Mouse (Mus musculus): ENCODE measurements at regions not wholly inside any gene's neighbourhood (a gene's known extent, or its start where the extent isn't known, plus 50 kb on each side); places are given as distances from the start of the nearest gene placed in this dataset.

GRCm38 (mm10) chr13:44465567-44465966 lies 263.7 kb upstream of the Jarid2 start:
- no peaks in the 10 kb centered on the region for H3K36me3 ChIP-seq (replicated peaks; ENCODE audit: insufficient read depth, low read length)
- H3K4me3 ChIP-seq (ENCODE audit: low read depth, low read length), result no peak overlapping the region
- no peaks in the 10 kb centered on the region for H3K27me3 ChIP-seq (ENCODE audit: insufficient read depth, low read length)
- H3K9ac ChIP-seq (replicated peaks), result no peak overlapping the region
- H3K9me3 ChIP-seq (ENCODE audit: low read length), result no peaks in the 10 kb centered on the region
- ATAC-seq (no peak), DNase-seq (no peak)
- 75% methylated on average over 7 of the region's 7 CpGs for WGBS (ENCODE audit: insufficient replicate concordance)
- no peaks in the 10 kb centered on the region for H3K4me1 ChIP-seq (ENCODE audit: insufficient read depth)
- TF ChIP-seq CTCF (IDR thresholded peaks at IDR 0.05; ENCODE audit: low read depth), result no peak
- no peak for TF ChIP-seq EP300 (IDR thresholded peaks at IDR 0.05; ENCODE audit: low read depth)
- no peak overlapping the region for H3K4me2 ChIP-seq (ENCODE audit: low read depth, low read length)
- no peak overlapping the region for H3K27ac ChIP-seq (ENCODE audit: low read depth)

GRCm38 (mm10) chr13:44468963-44469674 lies 260.2 kb upstream of the Jarid2 start:
- H3K36me3 ChIP-seq (replicated peaks; ENCODE audit: insufficient read depth, low read length), result no peaks in the 10 kb centered on the region
- DNase-seq (no peak), ATAC-seq (no peak)
- H3K27me3 ChIP-seq (ENCODE audit: insufficient read depth, low read length), result no peaks in the 10 kb centered on the region
- H3K4me2 ChIP-seq (ENCODE audit: low read depth, low read length), result no peak overlapping the region
- H3K4me1 ChIP-seq (ENCODE audit: insufficient read depth), result no peaks in the 10 kb centered on the region
- H3K27ac ChIP-seq (ENCODE audit: low read depth), result 0 out of 2 replicates have a peak overlapping the region, but pooled peaks have one; percentile 29
- no peaks in the 10 kb centered on the region for H3K9me3 ChIP-seq (ENCODE audit: low read length)
- TF ChIP-seq CTCF (IDR thresholded peaks at IDR 0.05; ENCODE audit: low read depth) (no peak), EP300 (IDR thresholded peaks at IDR 0.05; ENCODE audit: low read depth) (no peak)
- WGBS (ENCODE audit: insufficient replicate concordance), result 69% methylated on average over 14 of the region's 14 CpGs
- no peak overlapping the region for H3K9ac ChIP-seq (replicated peaks)
- H3K4me3 ChIP-seq (ENCODE audit: low read depth, low read length), result no peak overlapping the region

- WGBS (ENCODE audit: insufficient replicate concordance), result 60% methylated on average over 6 of the region's 6 CpGs
- no peaks in the 10 kb centered on the region for H3K27me3 ChIP-seq (ENCODE audit: insufficient read depth, low read length)
- no peak overlapping the region for H3K4me2 ChIP-seq (ENCODE audit: low read depth, low read length)
- H3K4me3 ChIP-seq (ENCODE audit: low read depth, low read length), result no peak overlapping the region
- ATAC-seq (no peak), DNase-seq (no peak)
- no peak overlapping the region for H3K9ac ChIP-seq (replicated peaks)
- no peak overlapping the region for H3K27ac ChIP-seq (ENCODE audit: low read depth)
- H3K4me1 ChIP-seq (ENCODE audit: insufficient read depth), result no peaks in the 10 kb centered on the region
- H3K36me3 ChIP-seq (replicated peaks; ENCODE audit: insufficient read depth, low read length), result no peaks in the 10 kb centered on the region
- no peak for TF ChIP-seq CTCF (IDR thresholded peaks at IDR 0.05; ENCODE audit: low read depth)
- no peak for TF ChIP-seq EP300 (IDR thresholded peaks at IDR 0.05; ENCODE audit: low read depth)
- H3K9me3 ChIP-seq (ENCODE audit: low read length), result no peaks in the 10 kb centered on the region
These were observed 259.6 kb upstream of the Jarid2 start for GRCm38 (mm10) chr13:44469675-44470074.

GRCm38 (mm10) chr13:44473200-44473599 lies 256.1 kb upstream of the Jarid2 start:
- DNase-seq, result no peak
- 62% methylated on average over 6 of the region's 6 CpGs for WGBS (ENCODE audit: insufficient replicate concordance)
- Histone ChIP-seq H3K4me1 (ENCODE audit: insufficient read depth) (no peaks in the 10 kb centered on the region), H3K36me3 (replicated peaks; ENCODE audit: insufficient read depth, low read length) (no peaks in the 10 kb centered on the region), H3K9ac (replicated peaks) (no peak overlapping the region), H3K4me2 (ENCODE audit: low read depth, low read length) (no peak overlapping the region), H3K27me3 (ENCODE audit: insufficient read depth, low read length) (no peaks in the 10 kb centered on the region), H3K27ac (ENCODE audit: low read depth) (no peak overlapping the region), H3K4me3 (ENCODE audit: low read depth, low read length) (no peak overlapping the region), H3K9me3 (ENCODE audit: low read length) (no peaks in the 10 kb centered on the region)
- no peak for ATAC-seq
- TF ChIP-seq EP300 (IDR thresholded peaks at IDR 0.05; ENCODE audit: low read depth), result no peak
- no peak for TF ChIP-seq CTCF (IDR thresholded peaks at IDR 0.05; ENCODE audit: low read depth)

- H3K9ac ChIP-seq (replicated peaks), result no peak overlapping the region
- TF ChIP-seq EP300 (IDR thresholded peaks at IDR 0.05; ENCODE audit: low read depth) (no peak), CTCF (IDR thresholded peaks at IDR 0.05; ENCODE audit: low read depth) (no peak)
- no peak overlapping the region for H3K4me3 ChIP-seq (ENCODE audit: low read depth, low read length)
- no peaks in the 10 kb centered on the region for H3K27me3 ChIP-seq (ENCODE audit: insufficient read depth, low read length)
- WGBS (ENCODE audit: insufficient replicate concordance), result 54% methylated on average over 8 of the region's 8 CpGs
- ATAC-seq (no peak), DNase-seq (no peak)
- no peaks in the 10 kb centered on the region; the same call in 1 of the 2 replicates for H3K4me1 ChIP-seq (ENCODE audit: insufficient read depth)
- H3K36me3 ChIP-seq (replicated peaks; ENCODE audit: insufficient read depth, low read length), result no peaks in the 10 kb centered on the region
- H3K4me2 ChIP-seq (ENCODE audit: low read depth, low read length), result no peak overlapping the region
- no peaks in the 10 kb centered on the region for H3K9me3 ChIP-seq (ENCODE audit: low read length)
- no peak overlapping the region for H3K27ac ChIP-seq (ENCODE audit: low read depth)
These were observed 252.4 kb upstream of the Jarid2 start for GRCm38 (mm10) chr13:44476901-44477300.

- WGBS (ENCODE audit: insufficient replicate concordance), result 39% methylated on average over 7 of the region's 7 CpGs
- no peak overlapping the region; the same call in 1 of the 2 replicates for H3K4me3 ChIP-seq (ENCODE audit: low read depth, low read length)
- H3K9me3 ChIP-seq (ENCODE audit: low read length), result no peaks in the 10 kb centered on the region
- H3K4me2 ChIP-seq (ENCODE audit: low read depth, low read length), result peak overlapping the region; percentile 18; the same call in 1 of the 2 replicates
- no peak for DNase-seq
- ATAC-seq, result no peak
- TF ChIP-seq CTCF (IDR thresholded peaks at IDR 0.05; ENCODE audit: low read depth), result no peak
- TF ChIP-seq EP300 (IDR thresholded peaks at IDR 0.05; ENCODE audit: low read depth), result no peak
- H3K9ac ChIP-seq (replicated peaks), result no peak overlapping the region
- no peaks in the 10 kb centered on the region for H3K36me3 ChIP-seq (replicated peaks; ENCODE audit: insufficient read depth, low read length)
- peaks cover 9% of the 10 kb centered on the region; the same call in 1 of the 2 replicates for H3K4me1 ChIP-seq (ENCODE audit: insufficient read depth)
- H3K27me3 ChIP-seq (ENCODE audit: insufficient read depth, low read length), result no peaks in the 10 kb centered on the region
- H3K27ac ChIP-seq (ENCODE audit: low read depth), result 0 out of 2 replicates have a peak overlapping the region, but pooled peaks have one; percentile 5
These were observed 249.1 kb upstream of the Jarid2 start for GRCm38 (mm10) chr13:44480128-44480527.
